Mouse (Mus musculus) lung, embryonic 14.5 days (tissue): ENCODE data around the gene Dbndd1. TPM values are rescaled to one million over a fixed set of nuclear protein-coding genes. Genes with fewer than 3 reads are reported as not detected.
A peak's percentile ranks its signal among the peaks of the same experiment; 100 is the strongest.
"Not testable (repeated sequence)": the region's sequence is repeated elsewhere in the genome, so short reads cannot be mapped to it uniquely, and the experiment has no call there.

ENCODE experiments used
- ATAC-seq: fragments of 200-750 bp; cut with Nextera tagmentation; 2 replicates; pipeline ENCODE4 v1.8.0; 2017; ENCODE audit warnings: mild to moderate bottlenecking, moderate TSS enrichment, moderate library complexity; ENCODE audit not compliant: insufficient read depth
- DNase-seq: peaks from one replicate; pipeline ENCODE4 v3.0.0-alpha.2; 2015
- H3K27ac ChIP-seq: fragments of 300-500 bp; sonication (generic); 2 replicates; pipeline ENCODE4 v1.5.1; 2014; ENCODE audit warnings: low read depth, mild to moderate bottlenecking, moderate library complexity
- H3K27me3 ChIP-seq: fragments of 300-500 bp; sonication (generic); 2 replicates; pipeline ENCODE4 v1.6.1; 2014; ENCODE audit warnings: low read length, control low read depth; ENCODE audit not compliant: insufficient read depth
- H3K36me3 ChIP-seq: fragments of 300-500 bp; sonication (generic); 2 replicates; pipeline ENCODE4 v1.6.1; 2014; ENCODE audit warnings: control low read depth; ENCODE audit not compliant: insufficient read depth
- H3K4me1 ChIP-seq: fragments of 300-500 bp; sonication (generic); 2 replicates; pipeline ENCODE4 v1.6.1; 2014; ENCODE audit warnings: antibody characterized with exemption, control low read depth; ENCODE audit not compliant: insufficient read depth
- H3K4me2 ChIP-seq: fragments of 300-500 bp; sonication (generic); 2 replicates; pipeline ENCODE4 v1.6.1; 2014; ENCODE audit warnings: mild to moderate bottlenecking
- H3K4me3 ChIP-seq: fragments of 300-500 bp; sonication (generic); 2 replicates; pipeline ENCODE4 v1.5.1; 2014; ENCODE audit warnings: low read depth, low read length
- H3K9ac ChIP-seq: fragments of 300-500 bp; sonication (generic); 2 replicates; pipeline ENCODE4 v1.6.1; 2014
- H3K9me3 ChIP-seq: fragments of 300-500 bp; sonication (generic); 2 replicates; pipeline ENCODE4 v1.6.1; 2016; ENCODE audit warnings: low read depth, low read length, control low read depth
- CTCF ChIP-seq: IDR thresholded peaks from 2 replicates; pipeline ENCODE4 v1.5.1; 2016; ENCODE audit warnings: antibody characterized with exemption, low read depth
- WGBS: fragments of 180-500 bp; shearing (Covaris S2); extraction: QIAGEN DNeasy Blood & Tissue Kit; methylation state at CpG from one replicate; pipeline ENCODE4 v1.1.7; 2014; 5-methylcytosine and 5-hydroxymethylcytosine counted together
- polyA plus RNA-seq: library from polyadenylated mRNA; unstranded; fragments of >200 nt; fragmentation: Nextera tagmentation; extraction: Ambion mirVana; gene quantifications from 2 replicates; pipeline ENCODE4 v1.2.1, GENCODE M21; 2014

Gene Dbndd1
- 2.2 and 3.4 TPM in 2 replicates for polyA plus RNA-seq

DNA sequence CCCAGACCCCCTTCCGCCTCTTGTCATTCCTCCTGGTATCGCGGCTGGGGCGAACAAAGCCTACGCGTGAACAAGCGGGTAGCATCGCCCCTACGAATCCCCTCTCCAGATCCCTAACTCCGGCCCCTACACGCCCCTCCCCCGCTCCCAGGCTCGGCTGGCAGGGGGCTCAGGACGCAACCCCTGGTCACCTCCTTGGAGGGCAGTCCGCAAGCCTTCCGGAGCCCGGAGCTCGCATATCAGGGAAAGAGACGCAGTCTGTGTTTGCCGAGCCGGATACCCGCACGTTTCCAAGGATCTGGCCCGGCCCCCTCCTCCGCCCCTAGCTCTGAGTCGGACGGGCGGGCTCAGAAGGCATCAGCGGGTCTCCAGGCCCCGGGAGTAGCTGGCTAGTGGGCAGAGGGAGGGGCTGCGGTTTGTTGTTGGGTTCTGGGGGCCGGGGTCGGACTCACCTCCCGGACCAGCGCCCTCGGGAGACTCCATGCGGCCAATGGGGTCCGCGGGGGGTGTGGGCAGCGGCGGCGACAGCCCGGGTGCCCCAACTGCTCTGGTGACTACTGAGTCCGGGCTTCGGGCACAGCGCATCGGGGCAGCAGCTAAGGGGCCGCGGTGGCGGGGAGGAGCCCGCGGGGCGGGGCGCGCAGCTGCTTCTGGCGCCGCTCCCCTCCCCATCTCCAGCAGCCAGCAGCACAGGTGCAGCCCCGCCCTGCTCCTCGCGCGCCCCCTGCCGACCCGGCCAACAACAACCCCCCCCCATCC lies at the start of gene Dbndd1:
Gene Dbndd1 (minus strand): TSS at position 683 of the 759 bp plus-strand sequence.
- Histone ChIP-seq H3K27me3 (peaks cover 25% of the 10 kb centered on the region; the same call in 1 of the 2 replicates), H3K9ac (peak within 1 kb of the TSS; percentile 48), H3K4me1 (peaks cover 5% of the 10 kb centered on the region; the same call in 1 of the 2 replicates), H3K4me2 (peak within 1 kb of the TSS; percentile 97), H3K9me3 (no peaks in the 10 kb centered on the region), H3K36me3 (no peaks in the 10 kb centered on the region), H3K4me3 (peak within 1 kb of the TSS; percentile 64), H3K27ac (no peak within 1 kb of the TSS)
- peak; percentile 72 for DNase-seq
- WGBS = 2% methylated on average over 63 of the region's 63 CpGs
- TF ChIP-seq CTCF = no peak
- ATAC-seq = peak; percentile 27; the same call in 1 of the 2 replicates

DNA sequence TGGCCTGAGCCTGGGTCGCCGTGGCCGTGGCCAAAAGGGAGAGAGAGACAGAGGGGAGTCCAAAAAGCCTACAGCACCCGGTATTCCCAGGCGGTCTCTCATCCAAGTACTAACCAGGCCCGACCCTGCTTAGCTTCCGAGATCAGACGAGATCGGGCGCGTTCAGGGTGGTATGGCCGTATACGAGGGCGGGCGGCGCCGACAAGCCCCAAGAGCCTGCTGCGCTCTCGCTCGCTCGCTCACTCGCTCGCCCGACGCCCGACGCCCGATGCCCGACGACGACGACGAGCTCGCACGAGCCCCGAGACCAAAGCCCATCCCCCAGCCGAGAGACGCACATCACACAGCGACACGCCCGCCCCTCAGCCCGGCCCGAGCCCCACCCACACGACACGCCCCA lies 49.0 kb upstream of the Dbndd1 start:
- H3K4me3 ChIP-seq, ATAC-seq, H3K27ac ChIP-seq, H3K9me3 ChIP-seq, H3K4me2 ChIP-seq, H3K36me3 ChIP-seq, H3K4me1 ChIP-seq, H3K27me3 ChIP-seq, DNase-seq, H3K9ac ChIP-seq: not testable (repeated sequence)
- WGBS = no CpG with 5 or more reads among the region's 45 CpGs

DNA sequence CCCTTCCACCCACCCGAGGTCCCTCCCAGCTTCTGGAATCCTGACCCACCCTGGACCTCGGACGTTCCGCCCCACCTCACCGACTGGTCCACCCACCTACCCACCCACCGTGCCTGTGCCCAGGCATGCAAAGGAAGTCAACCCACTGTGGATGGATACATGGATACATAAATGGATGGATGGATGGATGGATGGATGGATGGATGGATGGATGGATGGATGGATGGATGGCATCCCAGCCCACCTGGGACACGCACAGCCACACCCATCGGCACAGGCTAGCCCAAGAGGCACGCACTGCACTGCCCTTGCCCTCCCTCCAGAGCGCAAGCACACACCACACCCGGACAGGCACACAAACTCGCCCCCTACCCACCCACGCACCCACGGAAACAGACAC lies 22.4 kb upstream of the Dbndd1 start:
- 69% methylated on average over 2 of the region's 14 CpGs for WGBS
- not testable (repeated sequence) for H3K9me3 ChIP-seq

DNA sequence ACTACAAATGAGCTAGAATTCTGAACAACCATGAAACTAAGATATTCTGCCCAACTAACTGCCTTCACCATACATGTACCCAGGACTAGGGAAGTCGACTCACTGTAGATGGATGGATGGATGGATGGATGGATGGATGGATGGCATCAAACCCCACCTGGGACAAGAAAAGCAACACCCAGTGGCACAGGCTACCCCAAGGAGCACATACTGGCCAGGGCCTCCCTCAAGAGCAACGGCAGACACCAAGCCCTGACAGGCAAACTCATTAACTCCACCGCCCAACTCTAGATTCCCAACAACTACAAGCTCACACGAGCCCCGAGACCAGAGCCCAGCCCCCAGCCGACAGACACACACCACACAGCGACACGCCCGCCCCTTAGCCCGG lies 21.7 kb upstream of the Dbndd1 start:
- Histone ChIP-seq H3K27ac (no peak overlapping the region), H3K4me3 (no peak overlapping the region), H3K9me3 (no peaks in the 10 kb centered on the region), H3K9ac (no peak overlapping the region), H3K27me3 (no peaks in the 10 kb centered on the region), H3K36me3 (peaks cover 46% of the 10 kb centered on the region), H3K4me1 (no peaks in the 10 kb centered on the region), H3K4me2 (no peak overlapping the region)
- no peak for TF ChIP-seq CTCF
- WGBS = 29% methylated on average over 10 of the region's 10 CpGs
- DNase-seq (no peak), ATAC-seq (no peak)

More for the DNA sequence above, 22.4 kb upstream of the Dbndd1 start:
- H3K4me1 ChIP-seq, H3K4me2 ChIP-seq, H3K27ac ChIP-seq, DNase-seq, H3K9ac ChIP-seq, H3K4me3 ChIP-seq, ATAC-seq, H3K27me3 ChIP-seq: not testable (repeated sequence)
- H3K36me3 ChIP-seq = peaks cover 40% of the 10 kb centered on the region

DNA sequence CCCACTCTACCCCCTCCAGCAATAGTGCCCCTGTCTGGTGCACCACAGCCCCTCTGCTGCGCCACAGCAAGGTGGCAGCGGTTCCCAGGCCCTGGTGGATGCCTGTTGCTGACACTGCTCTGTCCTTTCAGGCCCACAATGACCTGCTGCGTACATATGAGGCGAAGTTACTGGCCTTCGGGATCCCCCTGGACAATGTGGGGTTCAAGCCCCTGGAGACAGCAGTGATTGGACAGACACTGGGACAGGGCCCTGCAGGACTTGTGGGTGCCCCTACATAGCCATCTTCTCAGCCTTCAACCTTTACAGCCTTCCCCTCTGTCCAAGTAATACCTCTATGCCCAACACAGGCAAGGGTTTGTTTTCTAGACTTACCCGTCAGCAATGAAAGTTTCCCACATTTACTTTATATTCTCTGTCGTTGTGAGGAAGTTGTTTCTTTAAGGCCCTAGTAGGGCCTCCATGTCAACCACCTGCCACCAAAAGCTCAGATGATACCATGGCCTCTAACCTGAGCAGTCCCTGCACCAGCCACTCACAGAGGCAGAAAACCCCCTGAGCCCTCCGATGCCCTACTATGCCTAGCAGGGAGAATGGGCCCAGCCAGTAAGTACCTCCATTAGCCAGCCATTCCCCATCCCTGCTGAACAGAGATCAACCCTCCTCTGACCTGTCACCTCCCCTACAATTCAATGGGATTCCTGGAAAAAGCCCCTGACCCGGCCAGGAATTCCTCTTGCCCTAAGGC lies 21.2 kb upstream of the Dbndd1 start:
- no peak overlapping the region for H3K4me3 ChIP-seq
- no peak overlapping the region for H3K9ac ChIP-seq
- H3K4me1 ChIP-seq = no peaks in the 10 kb centered on the region
- WGBS = 86% methylated on average over 9 of the region's 9 CpGs
- no peak for TF ChIP-seq CTCF
- no peak overlapping the region for H3K27ac ChIP-seq
- H3K4me2 ChIP-seq = no peak overlapping the region
- H3K27me3 ChIP-seq = no peaks in the 10 kb centered on the region
- H3K36me3 ChIP-seq = peaks cover 52% of the 10 kb centered on the region
- ATAC-seq (no peak), DNase-seq (no peak)
- H3K9me3 ChIP-seq = no peaks in the 10 kb centered on the region

- WGBS = 86% methylated on average over 25 of the region's 25 CpGs
- ATAC-seq = no peak
- Histone ChIP-seq H3K9me3 (no peaks in the 10 kb centered on the region), H3K4me1 (no peaks in the 10 kb centered on the region), H3K36me3 (peaks cover 100% of the 10 kb centered on the region), H3K27me3 (no peaks in the 10 kb centered on the region), H3K4me2 (no peak overlapping the region), H3K4me3 (no peak overlapping the region), H3K27ac (no peak overlapping the region), H3K9ac (no peak overlapping the region)
- no peak for TF ChIP-seq CTCF
- no peak for DNase-seq
These were observed 12.6 kb upstream of the Dbndd1 start for GRCm38 (mm10) chr8:123527720-123528489.

GRCm38 (mm10) chr8:123520048-123520447 lies 4.8 kb upstream of the Dbndd1 start:
- Histone ChIP-seq H3K27me3 (peaks cover 10% of the 10 kb centered on the region; the same call in 1 of the 2 replicates), H3K36me3 (peaks cover 44% of the 10 kb centered on the region)
- not testable (repeated sequence) for ATAC-seq, H3K9me3 ChIP-seq, H3K4me2 ChIP-seq, H3K4me3 ChIP-seq, H3K27ac ChIP-seq, H3K4me1 ChIP-seq, DNase-seq, H3K9ac ChIP-seq
- WGBS = 82% methylated on average over 1 of the region's 1 CpGs
